Mouse (Mus musculus): Measurements from ENCODE around the gene Gpr35. TPM values are rescaled to one million over a fixed set of nuclear protein-coding genes. Genes with fewer than 3 reads are reported as not detected.
A peak's percentile ranks its signal among the peaks of the same experiment; 100 is the strongest.
"Not testable (repeated sequence)": the region's sequence is repeated elsewhere in the genome, so short reads cannot be mapped to it uniquely, and the experiment has no call there.

Gpr35 gene
- polyA plus RNA-seq, 2 experiments from 2014 or later = 2.4 to 3.7 TPM

- ATAC-seq = peak; percentile 93
Measured at GRCm38 (mm10) chr1:92934182-92934827, 16.4 kb upstream of the Gpr35 start, which contains the start of gene Capn10. TSS of gene Capn10 (plus strand) at chr1:92934376.

- no peak for ATAC-seq
Measured at GRCm38 (mm10) chr1:92935054-92935962, 15.4 kb upstream of the Gpr35 start.

- ATAC-seq = no peak
Measured at GRCm38 (mm10) chr1:92935977-92936376, 14.7 kb upstream of the Gpr35 start.

- no peak for ATAC-seq
Measured at GRCm38 (mm10) chr1:92936467-92936866, 14.2 kb upstream of the Gpr35 start.

GRCm38 (mm10) chr1:92937797-92938196, 12.9 kb upstream of the Gpr35 start:
- no peak for ATAC-seq

GRCm38 (mm10) chr1:92939746-92940145, 10.9 kb upstream of the Gpr35 start:
- ATAC-seq = no peak

GRCm38 (mm10) chr1:92943219-92943989, 7.3 kb upstream of the Gpr35 start:
- ATAC-seq = no peak

GRCm38 (mm10) chr1:92947966-92948365, 2.7 kb upstream of the Gpr35 start:
- no peak for ATAC-seq

- ATAC-seq = no peak
Measured at GRCm38 (mm10) chr1:92949426-92949825, 1.2 kb upstream of the Gpr35 start.

GRCm38 (mm10) chr1:92953641-92954040, 3.0 kb downstream of the Gpr35 start:
- ATAC-seq = no peak

GRCm38 (mm10) chr1:92956571-92957335, 6.1 kb downstream of the Gpr35 start:
- not testable (repeated sequence) for ATAC-seq

- ATAC-seq = no peak
Measured at GRCm38 (mm10) chr1:92958999-92959398, 8.3 kb downstream of the Gpr35 start.

- not testable (repeated sequence) for ATAC-seq
Measured at GRCm38 (mm10) chr1:92970791-92971190, 20.1 kb downstream of the Gpr35 start.

GRCm38 (mm10) chr1:92971879-92972795, 21.5 kb downstream of the Gpr35 start:
- peak; percentile 69 for ATAC-seq

- ATAC-seq = peak; percentile 34
Measured at GRCm38 (mm10) chr1:92972854-92973253, 22.2 kb downstream of the Gpr35 start.

- no peak for ATAC-seq
Measured at GRCm38 (mm10) chr1:92976141-92976566, 25.5 kb downstream of the Gpr35 start.

- no peak for ATAC-seq
Measured at GRCm38 (mm10) chr1:92978645-92979044, 28.0 kb downstream of the Gpr35 start.

- no peak for ATAC-seq
Measured at GRCm38 (mm10) chr1:92979073-92979602, 28.5 kb downstream of the Gpr35 start.

- no peak for ATAC-seq
Measured at GRCm38 (mm10) chr1:92981056-92981845, 30.6 kb downstream of the Gpr35 start.

Data from CD4-positive, CD25-positive, alpha-beta regulatory T cell, adult 4 months (primary cell).